Mouse (Mus musculus) G1E (cell line): Measurements from ENCODE around the gene Med25.

Experiments
- CTCF ChIP-seq: IDR thresholded peaks from 2 replicates; pipeline ENCODE4 v1.5.1; 2012; ENCODE audit warnings: low read depth, low read length, inconsistent platforms, mixed read lengths
- GATA1 ChIP-seq: IDR thresholded peaks from 2 replicates; pipeline ENCODE4 v1.6.1; 2012; ENCODE audit warnings: borderline replicate concordance, low read length, inconsistent platforms, mixed read lengths
- GATA2 ChIP-seq: IDR thresholded peaks from 2 replicates; pipeline ENCODE4 v1.6.1; 2012; ENCODE audit warnings: low read depth, low read length, inconsistent platforms, borderline replicate concordance

DNA sequence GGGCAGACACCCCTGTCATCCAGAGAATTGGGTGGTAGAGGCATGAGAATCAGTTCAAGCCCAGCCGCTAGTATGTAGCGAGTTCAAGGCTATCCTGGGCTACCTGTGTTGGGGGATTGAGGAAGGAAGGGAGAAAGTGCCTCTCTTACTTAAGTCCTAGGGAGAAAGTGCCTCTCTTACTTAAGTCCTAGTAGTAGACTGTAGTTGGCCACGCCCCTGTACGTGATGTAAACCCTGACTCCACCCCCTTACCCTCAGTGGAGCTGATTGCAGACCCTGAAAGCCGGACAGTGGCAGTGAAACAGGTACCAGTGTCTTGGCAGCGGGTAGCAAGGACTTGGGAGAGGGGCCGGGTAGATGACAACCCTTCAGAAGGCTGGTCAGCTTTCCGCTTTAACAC, 34.6 kb downstream of the Med25 start:
- no peak for TF ChIP-seq CTCF
- no peak for TF ChIP-seq GATA1
- no peak for TF ChIP-seq GATA2
